Mouse (Mus musculus): Measurements from ENCODE around the gene Styx. TPM values are rescaled to one million over a fixed set of nuclear protein-coding genes. Genes with fewer than 3 reads are reported as not detected.

Styx gene
- total RNA-seq, 2 experiments from 2014 or later = 57.6 to 61.3 TPM

DNA sequence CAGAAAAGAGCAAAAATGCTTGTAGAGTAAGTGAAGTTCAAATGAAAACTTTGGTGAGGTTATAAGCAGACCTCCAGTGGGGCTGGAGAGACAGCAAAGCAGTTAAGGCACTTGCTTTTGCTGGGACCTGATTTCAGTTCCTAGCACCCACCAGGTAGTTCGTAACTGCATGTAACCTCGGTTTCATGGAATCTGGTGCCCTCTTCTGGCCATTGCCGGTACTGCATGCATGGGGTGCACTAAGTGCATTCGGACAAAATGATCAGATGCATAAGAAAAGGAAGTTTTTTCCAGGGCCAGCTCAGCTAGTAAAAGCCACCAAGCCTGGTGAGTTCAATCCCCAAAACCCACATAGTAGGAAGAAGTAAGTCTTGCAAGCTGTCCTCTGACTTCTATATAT lies 81.1 kb downstream of the Styx start:
- intact Hi-C loops (cut with DNase I) = no loop called here
- DNase-seq = no peak

DNA sequence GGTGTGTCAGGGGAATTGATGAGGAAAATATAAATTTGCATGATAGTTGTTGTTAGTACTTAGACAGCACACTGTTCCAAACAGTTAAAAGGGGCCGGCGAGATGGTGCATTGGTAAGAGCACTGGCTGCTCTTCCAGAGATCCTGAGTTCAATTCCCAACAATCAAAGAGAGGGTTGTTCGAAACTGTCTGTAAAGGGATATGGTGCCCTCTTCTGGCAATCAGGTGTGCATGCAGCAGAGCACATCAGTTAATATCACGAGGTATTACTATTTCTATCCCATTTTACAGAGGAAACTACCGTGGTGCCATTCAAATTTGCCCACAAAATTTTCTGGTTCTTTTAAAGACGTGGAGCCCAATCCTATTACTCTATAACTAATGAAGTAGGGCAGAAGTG lies 83.3 kb downstream of the Styx start:
- intact Hi-C loops (cut with DNase I) = no loop called here
- DNase-seq = no peak

DNA sequence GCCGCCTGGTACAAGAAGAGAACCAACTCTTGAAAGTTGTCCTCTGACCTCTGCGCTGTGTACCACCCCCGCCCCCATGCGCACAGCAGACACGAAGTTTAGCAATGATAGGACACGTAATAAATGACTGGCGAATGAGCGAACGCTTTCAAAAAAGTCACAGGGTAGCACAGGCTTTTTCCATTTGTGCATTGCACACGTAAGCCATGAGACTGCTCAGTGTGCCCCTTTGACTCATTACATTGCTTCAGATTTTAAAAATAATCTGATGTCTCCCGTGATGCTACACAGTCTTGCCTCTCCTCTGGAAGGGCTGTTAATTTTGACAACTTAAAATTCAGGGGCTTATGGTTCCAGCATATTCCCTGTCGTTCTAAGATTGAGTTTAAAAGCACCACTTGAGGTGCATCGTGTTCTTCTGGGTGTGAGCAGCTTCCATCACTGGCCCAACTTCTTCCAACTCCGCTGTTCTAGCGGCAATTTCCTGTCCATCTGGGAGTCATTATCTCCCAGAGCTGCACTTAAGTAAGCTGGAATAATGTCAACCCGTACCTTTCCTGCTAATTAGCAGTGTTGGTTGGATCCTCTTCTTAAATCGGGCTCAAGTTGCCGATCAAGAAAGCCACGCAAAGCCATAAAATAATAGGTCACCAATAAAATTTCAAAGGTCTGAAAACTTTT lies 87.5 kb downstream of the Styx start:
- no peak for DNase-seq
- intact Hi-C loops (cut with DNase I) = no loop called here

DNA sequence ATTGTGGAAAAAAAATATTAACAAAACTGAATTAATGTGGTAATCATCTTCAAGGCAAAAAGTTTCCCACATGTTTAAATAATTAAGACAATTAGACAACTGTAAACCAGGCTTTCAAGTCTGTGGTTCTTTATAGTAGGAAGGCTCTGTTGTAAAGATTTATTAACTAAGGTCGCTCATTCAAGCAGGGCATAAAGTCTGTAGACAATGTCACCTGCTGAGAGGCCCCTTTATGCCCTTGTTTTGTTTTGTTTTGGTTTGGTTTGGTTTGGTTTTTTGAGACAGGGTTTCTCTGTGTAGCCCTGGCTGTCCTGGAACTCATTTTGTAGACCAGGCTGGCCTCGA lies 88.0 kb downstream of the Styx start:
- no peak for DNase-seq
- intact Hi-C loops (cut with DNase I) = no loop called here

DNA sequence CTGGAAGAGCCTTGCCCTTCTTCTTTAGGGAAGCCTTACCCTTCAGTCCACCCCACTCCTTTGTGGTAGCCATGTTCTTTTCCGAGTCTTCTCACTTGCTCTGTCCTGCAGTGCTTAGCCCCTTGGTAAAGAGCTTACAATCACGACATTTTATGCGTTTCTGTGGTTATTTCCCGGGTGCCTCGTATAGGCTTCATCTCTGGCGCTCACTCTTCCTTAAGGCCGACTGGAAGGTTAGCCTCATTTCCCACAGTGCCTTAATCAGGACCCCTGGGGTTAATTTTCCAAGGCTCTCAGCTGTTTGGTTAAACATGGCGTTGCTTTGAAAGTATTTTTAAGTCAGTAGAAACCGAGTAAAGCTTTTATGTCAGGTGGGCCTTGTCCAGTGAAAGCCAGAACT lies 88.5 kb downstream of the Styx start:
- intact Hi-C loops (cut with DNase I) = no loop called here
- DNase-seq = no peak

DNA sequence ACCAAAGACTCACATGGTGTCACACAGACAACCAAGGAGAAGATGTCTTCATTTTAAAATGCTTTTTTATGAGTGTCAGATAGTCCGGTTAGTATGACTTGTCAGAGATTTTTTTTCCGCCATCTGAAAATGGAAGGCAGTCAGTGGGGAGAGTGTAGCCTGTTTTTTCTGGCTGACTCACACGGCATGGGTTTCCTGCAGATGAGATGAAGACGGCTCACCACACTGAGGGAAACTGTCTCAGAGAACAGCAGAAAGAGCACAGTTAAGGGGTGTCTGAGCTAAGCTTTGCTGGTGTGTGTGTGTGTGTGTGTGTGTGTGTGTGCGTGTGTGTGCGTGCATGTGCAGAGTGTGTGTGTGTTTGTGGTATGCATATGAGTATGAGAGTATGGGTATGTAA lies 90.4 kb downstream of the Styx start:
- no peak for DNase-seq
- intact Hi-C loops (cut with DNase I) = no loop called here

DNA sequence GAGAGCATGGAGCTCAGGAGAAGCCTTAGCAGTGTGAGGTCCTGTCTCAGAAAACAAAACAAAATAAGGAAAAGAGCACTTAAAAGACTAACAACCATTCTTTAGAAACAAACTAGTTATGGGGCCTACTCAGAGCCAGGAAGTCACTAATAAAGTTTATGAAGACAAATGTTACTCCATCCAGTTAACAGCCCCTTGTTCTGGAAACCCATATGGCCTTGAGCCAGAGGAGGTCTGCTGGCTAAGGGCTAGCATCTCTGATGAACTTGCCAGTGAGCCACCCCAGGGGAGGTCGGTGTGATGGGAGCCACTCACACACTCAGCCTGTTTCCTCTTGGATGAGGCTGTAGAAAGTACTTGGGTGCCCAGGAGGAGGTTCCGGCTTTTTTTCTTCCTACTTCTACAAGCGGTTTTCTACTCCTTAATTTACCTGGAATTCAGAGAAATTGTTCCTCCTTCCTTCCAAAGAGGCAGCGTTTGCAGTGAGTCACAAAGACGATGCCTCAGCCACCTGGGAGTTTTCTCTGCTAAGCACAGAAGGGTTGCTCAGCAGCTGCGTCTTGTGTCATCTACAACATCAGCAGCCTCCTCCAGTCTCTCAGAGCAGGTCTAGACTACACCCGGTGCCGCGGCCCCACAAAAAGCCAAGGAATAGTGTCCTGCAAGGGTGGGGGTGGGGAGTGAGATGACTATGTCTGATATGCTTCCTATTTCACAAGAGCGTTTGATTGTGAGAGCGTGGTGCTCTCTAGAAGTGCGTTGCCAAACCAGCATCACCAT lies 92.1 kb downstream of the Styx start:
- intact Hi-C loops (cut with DNase I) = no loop called here
- no peak for DNase-seq

DNA sequence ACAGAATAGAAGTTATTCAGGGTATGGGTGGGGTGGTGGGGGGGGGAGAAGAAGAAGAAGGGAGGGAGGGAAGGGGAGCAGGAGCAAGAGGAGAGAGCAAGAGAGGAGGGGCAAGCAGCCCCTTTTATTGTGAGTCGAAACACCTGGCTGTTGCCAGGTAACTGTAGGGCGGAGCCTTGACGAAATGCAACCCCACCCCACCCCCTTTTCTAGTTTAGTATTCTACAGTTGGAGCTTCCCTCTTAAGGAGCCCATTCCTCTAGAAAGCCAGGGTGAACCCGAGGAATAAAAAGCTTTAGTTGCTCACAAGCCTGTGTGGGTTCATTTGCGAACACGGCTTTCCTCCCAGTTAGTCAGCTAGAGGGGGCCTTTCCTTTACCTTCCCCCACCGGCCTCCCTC lies 94.0 kb downstream of the Styx start:
- intact Hi-C loops (cut with DNase I) = no loop called here
- no peak for DNase-seq

DNA sequence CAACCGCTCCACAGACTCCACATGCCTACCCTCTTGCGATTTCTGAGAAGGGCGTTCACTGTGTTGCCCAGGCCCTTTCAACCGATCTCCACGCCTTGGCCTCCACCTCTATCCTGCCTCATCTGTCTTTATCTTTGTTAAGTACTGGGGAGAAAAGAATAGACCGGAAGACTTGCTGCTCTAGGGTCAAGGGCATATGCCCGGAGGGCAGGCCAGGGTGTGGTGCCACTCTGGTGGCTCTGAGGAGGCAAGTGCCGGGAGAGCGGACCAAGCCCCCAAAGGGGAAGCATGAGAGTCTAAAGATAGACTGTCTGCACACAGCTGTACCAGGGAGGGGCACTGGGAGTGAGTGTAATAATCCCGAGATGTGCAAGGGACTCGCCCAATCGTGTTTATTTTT lies 94.6 kb downstream of the Styx start:
- intact Hi-C loops (cut with DNase I) = no loop called here
- peak in 1 of 2 experiments; percentile 24 for DNase-seq

DNA sequence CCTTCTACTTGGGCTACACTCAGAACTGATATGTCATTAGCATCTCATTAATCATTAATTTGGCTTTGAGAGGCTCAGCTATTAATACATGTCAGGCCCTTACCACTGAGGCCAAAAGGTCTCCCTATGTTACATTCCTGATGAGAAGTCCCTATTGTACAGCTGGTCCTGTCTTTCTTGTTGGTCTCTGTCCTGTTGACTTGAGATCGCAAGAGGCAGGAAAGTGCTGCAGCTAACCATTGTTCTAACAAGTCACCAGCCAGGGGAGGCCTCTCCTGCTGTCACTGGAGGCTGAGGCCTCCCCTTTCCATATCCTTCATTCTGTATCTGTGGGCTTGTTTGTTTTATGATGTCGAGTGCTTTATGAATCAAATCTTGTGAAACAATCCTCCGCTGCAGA lies 95.9 kb downstream of the Styx start:
- intact Hi-C loops (cut with DNase I) = no loop called here
- no peak for DNase-seq

DNA sequence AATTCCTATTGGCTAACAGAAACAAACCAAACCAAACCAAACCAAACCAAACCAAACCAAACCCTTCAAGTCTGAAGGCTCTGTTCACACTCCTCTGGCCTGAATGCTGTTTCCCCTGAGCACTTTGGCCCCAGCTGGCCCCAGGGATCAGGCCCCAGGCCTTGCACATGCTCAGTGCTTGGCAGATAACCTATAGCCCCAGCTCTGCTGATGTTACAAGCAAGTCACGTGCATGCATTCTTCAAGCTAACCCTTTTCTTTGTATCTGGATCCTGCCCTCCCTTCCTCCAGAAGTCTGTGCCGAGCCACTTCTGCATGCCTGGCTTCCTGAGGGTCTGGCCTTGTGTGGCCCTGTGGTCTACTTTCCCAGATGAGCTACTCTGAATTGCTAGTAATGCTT lies 100.2 kb downstream of the Styx start:
- intact Hi-C loops (cut with DNase I) = no loop called here
- no peak for DNase-seq

DNA sequence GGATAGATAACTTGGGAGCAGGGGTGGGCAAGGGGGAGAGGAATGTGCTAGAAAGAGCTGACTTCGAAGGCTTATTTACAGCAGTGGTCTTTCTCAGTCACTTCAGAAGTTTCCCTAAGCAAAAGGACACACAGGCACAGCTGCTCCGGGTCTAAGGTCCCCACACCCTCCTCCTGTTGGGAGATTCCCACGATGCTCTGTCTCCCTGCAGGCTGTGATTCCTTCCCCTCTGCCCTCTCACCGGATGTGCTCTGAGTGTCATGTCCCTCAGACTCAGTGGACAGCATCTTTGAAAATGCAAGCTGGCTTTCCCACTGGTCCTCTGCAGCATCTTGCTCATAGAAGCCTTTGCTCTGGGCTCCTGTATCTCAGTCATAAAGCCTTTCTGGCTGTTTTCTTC lies 101.3 kb downstream of the Styx start:
- DNase-seq = no peak
- intact Hi-C loops (cut with DNase I) = no loop called here

DNA sequence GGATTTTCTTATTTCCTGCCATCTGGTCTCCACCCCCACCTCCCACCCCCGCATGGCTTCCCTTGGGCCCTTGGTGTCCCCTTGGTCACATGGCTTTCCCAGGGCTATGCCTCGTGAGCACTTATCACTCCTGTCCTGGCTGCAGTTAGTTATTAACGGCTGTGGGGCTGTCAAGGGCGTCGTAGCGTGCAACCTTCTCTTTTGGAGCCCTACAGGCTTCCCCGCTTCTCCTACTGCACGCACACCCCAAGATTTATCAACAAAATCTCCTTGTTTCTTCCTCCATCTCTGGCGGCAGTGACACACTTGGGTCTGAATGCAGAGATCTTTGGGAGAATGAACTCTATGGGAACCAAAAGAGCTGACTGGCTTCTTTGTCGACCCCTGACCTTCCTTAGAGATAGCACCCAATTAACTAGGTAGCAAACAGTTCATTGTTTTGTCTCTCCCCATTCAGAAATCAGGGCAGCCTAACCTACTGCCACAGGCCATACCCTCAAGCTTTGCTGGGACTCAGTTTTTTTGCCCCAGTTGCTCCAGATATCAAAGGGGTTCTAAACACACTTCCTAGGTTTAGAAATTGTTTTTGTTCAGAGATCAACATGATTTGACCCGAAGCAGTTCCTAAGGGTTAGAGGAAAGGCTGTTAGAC lies 102.1 kb downstream of the Styx start:
- DNase-seq = no peak
- intact Hi-C loops (cut with DNase I) = no loop called here

DNA sequence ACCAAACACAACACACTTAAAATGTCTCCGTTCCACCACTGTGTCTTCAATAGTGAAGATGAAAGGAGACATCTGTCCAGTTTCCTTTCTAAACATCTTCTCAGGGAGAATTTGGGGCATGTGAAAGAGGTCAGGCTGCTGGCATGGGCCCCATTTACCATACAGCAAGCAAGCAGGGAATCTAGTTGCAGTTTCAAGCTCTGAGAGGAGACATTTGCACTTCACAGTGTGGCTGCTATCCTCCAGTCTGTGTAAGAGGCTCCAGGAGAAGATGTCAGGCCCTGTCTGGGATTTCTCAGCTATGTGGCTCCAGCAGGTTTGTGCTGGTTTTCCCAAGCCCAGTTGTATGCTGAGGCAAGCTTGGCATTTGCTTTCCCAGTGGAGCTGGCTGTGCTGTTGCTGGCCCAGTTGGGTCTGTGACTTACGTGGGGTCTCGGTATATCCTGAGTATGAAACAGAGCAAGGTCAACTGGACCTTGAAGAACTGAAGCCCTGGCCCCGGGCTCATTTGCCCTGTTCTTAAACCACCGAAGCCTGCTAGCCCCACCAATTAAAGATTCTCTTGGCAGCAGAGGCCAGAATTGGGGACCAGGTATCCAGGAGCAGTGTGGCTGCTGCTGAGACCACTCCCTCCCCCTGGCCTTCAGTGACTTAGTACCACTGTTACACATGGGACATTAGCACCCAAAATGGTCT lies 102.8 kb downstream of the Styx start:
- no peak for DNase-seq
- intact Hi-C loops (cut with DNase I) = no loop called here

DNA sequence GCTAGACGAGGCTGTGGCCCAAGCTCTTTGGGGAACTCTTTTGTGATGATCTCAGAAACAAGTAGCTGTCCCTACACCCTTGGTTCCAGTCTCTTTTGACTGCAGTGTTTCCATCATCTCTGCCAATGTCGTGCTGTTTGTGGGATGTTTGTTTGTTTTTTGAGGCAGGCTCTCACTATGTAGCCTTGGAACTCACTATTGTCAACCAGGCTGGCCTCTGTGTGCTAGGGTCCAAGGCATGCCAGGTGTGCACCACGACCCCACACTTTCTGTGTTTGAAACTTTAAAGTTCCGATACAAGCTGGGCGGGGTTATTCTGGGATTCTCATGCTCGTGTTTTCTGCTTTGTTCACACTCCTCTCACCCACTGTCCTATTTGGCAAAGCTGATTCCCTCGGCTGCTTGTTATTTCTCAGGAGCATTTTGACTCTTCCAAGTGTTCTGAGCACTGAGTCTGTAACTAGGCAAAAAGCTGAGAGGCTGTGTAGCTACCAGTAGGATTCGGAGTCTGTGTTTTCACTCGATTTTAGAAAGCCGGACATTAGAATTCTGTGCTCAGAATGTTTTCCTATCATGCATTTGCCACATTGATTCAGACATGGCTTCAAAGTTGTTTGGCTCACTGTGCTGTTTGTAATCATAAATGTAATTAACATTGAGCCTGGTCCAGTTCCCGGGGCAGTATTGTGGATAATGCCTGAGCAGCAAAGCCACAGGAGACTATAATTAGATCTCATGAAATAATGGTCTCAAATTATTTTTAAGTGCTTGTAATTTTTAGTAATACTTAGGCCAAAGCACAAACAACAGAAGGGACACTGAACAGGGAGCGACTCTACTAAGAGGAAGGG lies 105.0 kb downstream of the Styx start:
- intact Hi-C loops (cut with DNase I) = no loop called here
- DNase-seq = no peak

DNA sequence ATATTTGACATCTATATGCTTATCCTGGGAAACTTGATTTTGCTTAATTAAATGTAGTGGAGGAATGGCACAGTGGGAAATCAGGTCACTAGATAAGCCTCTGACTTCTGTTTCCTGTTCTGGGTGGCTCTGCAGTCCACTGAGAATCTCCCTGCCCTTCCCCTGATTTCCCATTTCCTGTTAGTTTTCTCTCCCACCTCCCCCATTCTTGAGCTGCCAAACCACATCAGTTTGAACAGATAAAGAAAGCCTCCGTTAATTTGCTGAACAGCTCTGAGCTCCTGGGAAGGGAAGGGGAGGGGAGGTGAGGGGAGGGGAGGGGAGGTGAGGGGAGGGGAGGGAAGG lies 105.6 kb downstream of the Styx start:
- no peak for DNase-seq
- intact Hi-C loops (cut with DNase I) = no loop called here

DNA sequence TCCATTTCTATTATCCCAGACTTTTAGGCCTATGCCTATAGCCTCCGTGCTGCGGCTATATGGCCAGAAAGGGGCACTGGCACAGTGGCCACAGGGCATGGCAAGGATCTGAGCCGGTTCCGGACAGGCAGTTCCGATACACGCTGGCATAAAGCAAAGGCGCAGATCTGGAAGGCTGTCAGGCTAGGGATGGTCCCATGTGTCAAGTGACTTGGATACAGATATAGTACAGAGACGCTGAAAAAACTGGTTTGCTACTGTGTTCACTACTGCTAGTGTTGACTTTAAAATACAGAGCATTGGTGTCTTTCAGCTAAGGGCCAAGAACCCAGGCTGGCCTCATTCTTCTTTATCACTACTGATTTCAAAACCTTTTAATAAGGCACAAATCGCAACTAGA lies 106.1 kb downstream of the Styx start:
- no peak for DNase-seq
- intact Hi-C loops (cut with DNase I) = no loop called here

DNA sequence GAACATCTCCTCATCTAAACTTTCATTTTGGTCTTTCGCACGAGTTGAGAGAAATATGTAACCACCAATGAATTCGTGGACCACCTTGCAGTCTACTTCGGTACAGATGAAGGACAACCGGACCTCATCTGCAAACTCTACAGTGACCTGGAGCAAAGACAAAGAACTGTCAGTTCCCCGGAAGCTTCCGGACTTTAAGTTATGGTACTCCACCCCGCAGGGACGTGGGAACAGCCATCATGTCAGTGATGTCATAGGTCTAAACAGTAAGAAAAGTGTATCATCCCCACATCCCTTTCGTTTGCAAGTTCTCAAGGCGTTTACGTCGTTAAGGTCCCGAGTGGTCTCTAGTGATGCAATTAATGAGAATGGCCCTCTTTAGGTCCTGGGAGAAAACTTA lies 109.0 kb downstream of the Styx start:
- DNase-seq = no peak
- intact Hi-C loops (cut with DNase I) = no loop called here

DNA sequence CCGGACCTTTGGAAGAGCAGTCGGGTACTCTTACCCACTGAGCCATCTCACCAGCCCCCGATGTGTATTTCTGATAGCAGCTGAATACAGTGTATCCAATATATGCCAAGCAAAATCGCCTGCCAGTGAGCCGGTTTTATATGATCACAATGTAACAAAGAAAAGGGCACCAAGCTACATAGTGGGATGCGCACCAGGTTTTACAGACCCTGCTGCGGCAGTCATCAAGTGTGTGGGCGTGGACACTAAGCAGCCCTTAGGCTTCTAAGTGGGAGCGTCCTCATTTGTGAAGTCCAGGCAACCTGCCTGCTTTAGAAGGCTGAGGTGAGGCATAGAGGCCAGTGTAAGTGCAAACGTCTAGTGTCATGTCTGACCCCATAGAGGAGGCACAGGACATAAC lies 109.6 kb downstream of the Styx start:
- intact Hi-C loops (cut with DNase I) = no loop called here
- DNase-seq = no peak

DNA sequence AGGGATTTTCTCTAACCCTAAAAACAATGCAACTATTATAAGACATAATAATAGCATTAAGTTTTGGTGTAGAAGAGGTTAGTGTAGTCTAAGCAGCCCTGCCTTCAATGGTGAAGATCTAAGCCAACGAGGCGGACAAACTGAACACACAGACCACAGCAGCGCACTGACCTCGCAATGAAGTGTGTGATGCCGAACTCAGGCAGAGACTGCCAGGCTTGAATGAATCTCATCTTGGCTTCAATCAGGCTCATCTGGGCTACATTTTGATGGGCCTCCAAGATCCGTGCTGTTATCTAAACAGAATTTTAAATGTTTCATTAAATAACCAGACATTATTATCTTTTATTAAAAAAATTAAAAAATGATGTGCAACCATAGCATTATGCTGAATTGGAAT lies 111.1 kb downstream of the Styx start:
- DNase-seq = no peak
- intact Hi-C loops (cut with DNase I) = no loop called here

DNA sequence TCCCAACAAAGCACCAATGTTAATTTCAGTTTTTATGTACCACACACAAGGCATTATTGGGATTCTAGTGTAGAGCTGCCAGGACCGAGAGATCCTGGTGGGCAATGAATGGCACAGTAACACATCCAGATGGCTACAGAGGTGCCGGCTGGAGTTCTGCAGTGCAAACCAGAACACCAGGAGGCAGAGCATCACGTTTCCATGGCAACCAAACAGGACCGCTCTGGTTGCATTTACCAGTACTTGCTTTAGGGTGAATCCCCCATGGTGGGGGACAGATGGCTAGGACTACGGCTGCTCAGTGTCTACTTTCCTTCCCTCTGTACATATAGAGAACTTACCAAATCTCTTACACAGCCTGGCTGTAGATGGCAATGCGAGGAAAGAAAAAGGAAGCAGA lies 111.5 kb downstream of the Styx start:
- no peak for DNase-seq
- intact Hi-C loops (cut with DNase I) = no loop called here
